Mouse (Mus musculus): ENCODE measurements at regions not wholly inside any gene's neighbourhood (a gene's known extent, or its start where the extent isn't known, plus 50 kb on each side); places are given as distances from the start of the nearest gene placed in this dataset.
"Not testable (repeated sequence)": the region's sequence is repeated elsewhere in the genome, so short reads cannot be mapped to it uniquely, and the experiment has no call there.

DNA sequence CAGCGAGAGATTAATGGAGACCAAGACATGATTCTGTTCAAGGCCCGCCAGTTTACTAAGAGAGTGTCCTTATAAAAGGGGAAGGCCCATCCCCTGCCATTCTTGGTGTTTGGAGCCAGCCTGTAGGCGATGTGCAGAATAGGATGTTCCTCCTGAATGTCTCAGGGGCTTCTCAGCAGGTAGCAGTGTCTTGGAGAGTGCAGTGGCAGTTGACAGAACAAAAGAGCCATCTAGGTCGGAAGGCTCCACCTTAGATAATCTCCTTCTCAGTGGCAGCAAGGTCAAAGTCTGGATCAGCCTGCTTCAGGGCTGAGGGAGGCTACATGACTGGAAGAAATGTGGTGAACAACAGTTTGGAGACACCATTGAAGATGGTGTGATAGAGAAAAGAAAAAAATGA is 171.7 kb downstream of the Diras2 start:
- not testable (repeated sequence) for TF ChIP-seq CTCF (IDR thresholded peaks at IDR 0.05; ENCODE audit: low read depth, low read length); POLR2A (IDR thresholded peaks at IDR 0.05; ENCODE audit: extremely low read depth, insufficient read depth, low read length)

All from liver, adult 2 months (tissue).